Mouse (Mus musculus) CH12.LX (cell line): Measurements from ENCODE around the gene Hoxb8. TPM values are rescaled to one million over a fixed set of nuclear protein-coding genes. Genes with fewer than 3 reads are reported as not detected.

Experiments used
- DNase-seq: peaks from one replicate; pipeline ENCODE4 v3.0.0-alpha.2; 2013; ENCODE audit errors: extremely low read depth
- H3K27ac ChIP-seq: 2 replicates; pipeline ENCODE4 v1.5.1; 2012; ENCODE audit warnings: low read depth, mild to moderate bottlenecking, control low read depth, moderate library complexity; ENCODE audit not compliant: insufficient read depth
- H3K27me3 ChIP-seq: replicated peaks from 2 replicates; pipeline ENCODE3; 2012; ENCODE audit warnings: inconsistent platforms
- H3K36me3 ChIP-seq, 2 experiments: replicated peaks in 1 of 2; 2 replicates each; pipeline versions ENCODE3 to v1.6.1; 2012; ENCODE audit warnings: inconsistent platforms in 1 of 2, low read length in 1 of 2, mild to moderate bottlenecking in 1 of 2, mixed read lengths in 1 of 2, moderate library complexity in 1 of 2; ENCODE audit not compliant: control insufficient read depth in 1 of 2, insufficient read depth in 1 of 2
- H3K4me1 ChIP-seq, 2 experiments: 2 replicates each; pipeline ENCODE4 v1.6.1; 2012; ENCODE audit warnings: inconsistent platforms in 1 of 2, moderate library complexity in 1 of 2; ENCODE audit not compliant: insufficient read depth in 2 of 2, control insufficient read depth in 1 of 2
- H3K4me2 ChIP-seq: 2 replicates; pipeline ENCODE4 v1.6.1; 2012; ENCODE audit warnings: low read depth, mild to moderate bottlenecking, control low read depth; ENCODE audit not compliant: poor library complexity, insufficient read depth, severe bottlenecking
- H3K4me3 ChIP-seq, 3 experiments: fragments of 150-350 bp in 1 of 3; sonication (generic) in 1 of 3; replicated peaks in 1 of 3; 2 replicates each; pipeline versions ENCODE3 to v1.5.1; 2011 to 2012; ENCODE audit warnings: low read depth in 2 of 3, low read length in 2 of 3, mild to moderate bottlenecking in 2 of 3, moderate library complexity in 2 of 3, control low read depth in 1 of 3, improper control_type of control experiment in 1 of 3, inconsistent platforms in 1 of 3, mixed read lengths in 1 of 3; ENCODE audit not compliant: poor library complexity in 1 of 3
- H3K79me2 ChIP-seq: replicated peaks from 2 replicates; pipeline ENCODE4 v1.6.1; 2012; ENCODE audit warnings: mild to moderate bottlenecking, moderate library complexity; ENCODE audit not compliant: control insufficient read depth, poor library complexity, insufficient read depth, severe bottlenecking; ENCODE audit errors: extremely low read depth
- H3K9ac ChIP-seq: 2 replicates; pipeline ENCODE4 v1.6.1; 2012; ENCODE audit warnings: low read depth, mild to moderate bottlenecking, control low read depth, moderate library complexity; ENCODE audit not compliant: insufficient read depth
- H3K9me3 ChIP-seq: replicated peaks from 2 replicates; pipeline ENCODE3; 2012; ENCODE audit warnings: low read length, inconsistent platforms, mixed read lengths
- CHD1 ChIP-seq: IDR thresholded peaks from 2 replicates; pipeline ENCODE4 v1.6.1; 2012; ENCODE audit warnings: low read depth, low read length, improper control_type of control experiment, inconsistent platforms
- CHD2 ChIP-seq: IDR thresholded peaks from 2 replicates; pipeline ENCODE4 v1.6.1; 2011; ENCODE audit warnings: low read length, improper control_type of control experiment
- CTCF ChIP-seq, 2 experiments: IDR thresholded peaks in 1 of 2; conservative IDR thresholded peaks in 1 of 2; 2 replicates each; pipeline ENCODE4 v1.5.1; 2011 to 2012; ENCODE audit warnings: low read depth in 2 of 2, low read length in 2 of 2, improper control_type of control experiment in 1 of 2, inconsistent platforms in 1 of 2, mild to moderate bottlenecking in 1 of 2, moderate library complexity in 1 of 2
- E2F4 ChIP-seq: IDR thresholded peaks from 2 replicates; pipeline ENCODE4 v1.6.1; 2011; ENCODE audit warnings: low read depth, low read length, improper control_type of control experiment; ENCODE audit not compliant: insufficient replicate concordance
- ELF1 ChIP-seq: IDR thresholded peaks from 2 replicates; pipeline ENCODE4 v1.6.1; 2014; ENCODE audit warnings: low read depth, mild to moderate bottlenecking, inconsistent platforms, low read length, improper control_type of control experiment
- EP300 ChIP-seq: IDR thresholded peaks from 2 replicates; pipeline ENCODE4 v1.6.1; 2011; ENCODE audit warnings: low read length, improper control_type of control experiment
- ETS1 ChIP-seq: conservative IDR thresholded peaks from 2 replicates; pipeline ENCODE4 v1.6.1; 2012; ENCODE audit warnings: low read depth, mild to moderate bottlenecking, inconsistent platforms, low read length, improper control_type of control experiment, moderate library complexity
- GABPA ChIP-seq: IDR thresholded peaks from 2 replicates; pipeline ENCODE4 v1.6.1; 2012; ENCODE audit warnings: low read depth, low read length, improper control_type of control experiment, inconsistent platforms; ENCODE audit not compliant: insufficient replicate concordance
- HCFC1 ChIP-seq: IDR thresholded peaks from 2 replicates; pipeline ENCODE4 v1.6.1; 2012; ENCODE audit warnings: low read depth, mild to moderate bottlenecking, inconsistent platforms, low read length, improper control_type of control experiment
- IRF4 ChIP-seq: IDR thresholded peaks from 2 replicates; pipeline ENCODE4 v1.6.1; 2014; ENCODE audit warnings: low read depth, mild to moderate bottlenecking, inconsistent platforms, low read length, improper control_type of control experiment
- JUN ChIP-seq: IDR thresholded peaks from 2 replicates; pipeline ENCODE4 v1.6.1; 2011; ENCODE audit warnings: low read depth, mild to moderate bottlenecking, low read length, improper control_type of control experiment, moderate library complexity; ENCODE audit not compliant: insufficient read depth
- JUND ChIP-seq: conservative IDR thresholded peaks from 2 replicates; pipeline ENCODE4 v1.6.1; 2011; ENCODE audit warnings: low read depth, low read length, improper control_type of control experiment
- MAFK ChIP-seq: IDR thresholded peaks from 2 replicates; pipeline ENCODE4 v1.6.1; 2011; ENCODE audit warnings: low read length, improper control_type of control experiment; ENCODE audit not compliant: insufficient replicate concordance
- MAZ ChIP-seq: IDR thresholded peaks from 2 replicates; pipeline ENCODE4 v1.6.1; 2012; ENCODE audit warnings: low read depth, mild to moderate bottlenecking, inconsistent platforms, low read length, improper control_type of control experiment, moderate library complexity
- MEF2A ChIP-seq: IDR thresholded peaks from 2 replicates; pipeline ENCODE4 v1.6.1; 2014; ENCODE audit warnings: low read depth, mild to moderate bottlenecking, inconsistent platforms, low read length, improper control_type of control experiment, borderline replicate concordance
- NELFE ChIP-seq: IDR thresholded peaks from 2 replicates; pipeline ENCODE4 v1.6.1; 2011; ENCODE audit warnings: low read depth, low read length, improper control_type of control experiment
- POLR2AphosphoS2 ChIP-seq: IDR thresholded peaks from 2 replicates; pipeline ENCODE4 v1.6.1; 2011; ENCODE audit warnings: low read depth, low read length, improper control_type of control experiment
- RAD21 ChIP-seq: IDR thresholded peaks from 2 replicates; pipeline ENCODE4 v1.6.1; 2011; ENCODE audit warnings: low read depth, mild to moderate bottlenecking, low read length, improper control_type of control experiment, moderate library complexity
- RCOR1 ChIP-seq: conservative IDR thresholded peaks from 2 replicates; pipeline ENCODE4 v1.6.1; 2012; ENCODE audit warnings: low read depth, mild to moderate bottlenecking, inconsistent platforms, low read length, improper control_type of control experiment
- SMC3 ChIP-seq: IDR thresholded peaks from 2 replicates; pipeline ENCODE4 v1.6.1; 2011; ENCODE audit warnings: low read depth, low read length, improper control_type of control experiment
- TCF12 ChIP-seq: IDR thresholded peaks from 2 replicates; pipeline ENCODE4 v1.6.1; 2014; ENCODE audit warnings: low read depth, mild to moderate bottlenecking, inconsistent platforms, low read length, improper control_type of control experiment
- UBTF ChIP-seq: IDR thresholded peaks from 2 replicates; pipeline ENCODE4 v1.6.1; 2012; ENCODE audit warnings: low read depth, mild to moderate bottlenecking, inconsistent platforms, low read length, improper control_type of control experiment, moderate library complexity
- USF2 ChIP-seq: conservative IDR thresholded peaks from 2 replicates; pipeline ENCODE4 v1.6.1; 2011; ENCODE audit warnings: low read depth, low read length, improper control_type of control experiment
- ZC3H11A ChIP-seq: IDR thresholded peaks from 2 replicates; pipeline ENCODE4 v1.6.1; 2012; ENCODE audit warnings: low read depth, mild to moderate bottlenecking, inconsistent platforms, low read length, improper control_type of control experiment
- ZKSCAN1 ChIP-seq: IDR thresholded peaks from 2 replicates; pipeline ENCODE4 v1.6.1; 2012; ENCODE audit warnings: low read depth, inconsistent platforms, low read length, improper control_type of control experiment, borderline replicate concordance
- ZMIZ1 ChIP-seq: IDR thresholded peaks from 2 replicates; pipeline ENCODE4 v1.6.1; 2012; ENCODE audit warnings: low read depth, mild to moderate bottlenecking, inconsistent platforms, low read length, improper control_type of control experiment
- ZNF384 ChIP-seq: IDR thresholded peaks from 2 replicates; pipeline ENCODE4 v1.6.1; 2012; ENCODE audit warnings: low read depth, low read length, improper control_type of control experiment, inconsistent platforms
- dilution Hi-C: fragments of 300-500 bp; cut with MboI; formaldehyde crosslinking; loops from 2 replicates; pipeline ENCODE4 v1.14.3; 2020; ENCODE audit warnings: low sequenced_read_pairs; ENCODE audit not compliant: extremely low pct_unique_long_range_greater_than_20kb, extremely low pct_ligation_motif_present
- in situ Hi-C: fragments of 300-500 bp; cut with MboI; formaldehyde crosslinking; loops from 3 replicates; pipeline ENCODE4 v1.14.3; 2019; ENCODE audit warnings: low sequenced_read_pairs, low pct_ligation_motif_present, low pct_unique_long_range_greater_than_20kb, mixed read lengths
- polyA plus RNA-seq: library from polyadenylated mRNA; unstranded; fragments of >175 nt; gene quantifications from 2 replicates; pipeline ENCODE4 v1.2.1, GENCODE M21; 2012; ENCODE audit warnings: low read depth; ENCODE audit not compliant: insufficient read length
- total RNA-seq, 2 experiments: library from RNA; depleted of rRNA; stranded (reverse); fragments of 300-350 nt in 1 of 2; fragments of >200 nt in 1 of 2; gene quantifications; 2 replicates each; pipeline ENCODE4 v1.2.3; 2012 to 2014

Gene Hoxb8
- total and polyA plus RNA-seq, 3 experiments, result not detected

DNA sequence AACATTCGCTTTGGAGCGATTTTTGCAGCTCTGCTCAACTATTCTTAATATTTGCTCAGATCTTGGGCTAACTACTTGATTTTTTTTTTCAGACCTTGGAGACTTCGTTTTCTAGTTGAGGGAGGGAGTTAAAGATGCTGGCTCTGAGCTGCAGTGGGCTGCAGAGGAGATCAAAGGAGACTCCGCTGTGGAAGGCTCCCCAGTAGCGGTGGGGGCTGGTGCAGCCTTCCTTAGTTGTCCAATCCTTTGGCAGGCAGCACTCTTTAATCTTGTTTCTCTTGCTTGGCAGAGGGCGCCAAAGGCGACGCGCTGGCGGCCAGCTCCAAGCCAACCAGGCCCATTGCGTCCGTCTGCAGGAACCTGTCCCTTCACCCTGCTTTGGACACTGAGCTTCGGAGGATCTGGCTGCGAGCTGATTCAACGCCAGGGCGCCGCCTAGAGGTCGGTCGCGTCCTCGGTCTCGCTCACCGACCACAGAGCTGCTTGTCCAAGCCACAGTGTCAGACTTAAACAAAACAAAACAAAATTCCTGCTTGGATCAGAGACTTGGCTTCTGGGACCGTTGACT lies 20.3 kb upstream of the Hoxb8 start:
- Histone ChIP-seq H3K4me2 (peak overlapping the region; percentile 49; the same call in 1 of the 2 replicates), H3K9ac (no peak overlapping the region), H3K36me3 (no peaks in the 10 kb centered on the region), H3K9me3 (no peaks in the 10 kb centered on the region), H3K27me3 (peaks cover 92% of the 10 kb centered on the region), H3K4me3 (no peak overlapping the region), H3K79me2 (no peaks in the 10 kb centered on the region), H3K4me1 (peaks cover 7 to 17% of the 10 kb centered on the region in 2 experiments; a peak in 3 of 4 replicates), H3K27ac (no peak overlapping the region)
- peak; percentile 63 for DNase-seq
- no peak for TF ChIP-seq ZKSCAN1
- no peak for TF ChIP-seq ZMIZ1
- no peak for TF ChIP-seq UBTF
- TF ChIP-seq TCF12, result no peak
- no peak for TF ChIP-seq ETS1
- 0 out of 2 replicates have a peak, but pooled peaks have one; percentile 21 for TF ChIP-seq IRF4
- TF ChIP-seq RAD21, result peak; percentile 38
- no peak for TF ChIP-seq USF2
- TF ChIP-seq NELFE, result no peak; the same call in 1 of the 2 replicates
- no peak for TF ChIP-seq ZNF384
- no peak for TF ChIP-seq POLR2AphosphoS2
- TF ChIP-seq MAZ, result no peak
- TF ChIP-seq CHD2, result no peak
- peak; percentile 76 to 87 for TF ChIP-seq CTCF (conservative IDR thresholded peaks at IDR 0.05 in 1 of 2, IDR thresholded peaks at IDR 0.05 in 1 of 2; ENCODE audit: low read depth in 2 of 2, low read length in 2 of 2)
- no peak for TF ChIP-seq ZC3H11A
- no peak for TF ChIP-seq JUN
- no peak for TF ChIP-seq MEF2A
- peak; percentile 51 for TF ChIP-seq SMC3
- TF ChIP-seq ELF1, result no peak
- no peak for TF ChIP-seq CHD1
- TF ChIP-seq EP300, result no peak
- no peak for TF ChIP-seq E2F4
- no peak for TF ChIP-seq GABPA
- TF ChIP-seq MAFK, result no peak
- no peak for TF ChIP-seq HCFC1
- TF ChIP-seq JUND, result no peak
- TF ChIP-seq RCOR1, result no peak
- dilution Hi-C loops, result no loop called here
- in situ Hi-C loops, result no loop called here
